Mouse (Mus musculus) liver, embryonic 13.5 days (tissue): ENCODE measurements around the gene Ppp1r3c. TPM values are rescaled to one million over a fixed set of nuclear protein-coding genes. Genes with fewer than 3 reads are reported as not detected.

Experiments
- ATAC-seq: fragments of 200-750 bp; cut with Nextera tagmentation; 2 replicates; pipeline ENCODE4 v1.8.0; 2017; ENCODE audit warnings: low read depth, mild to moderate bottlenecking, moderate number of reproducible peaks, moderate library complexity
- DNase-seq: peaks from one replicate; pipeline ENCODE4 v3.0.0; 2022
- H3K27ac ChIP-seq: fragments of 300-500 bp; sonication (generic); 2 replicates; pipeline ENCODE4 v1.5.1; 2015; ENCODE audit warnings: moderate library complexity, mild to moderate bottlenecking, inconsistent platforms
- H3K27me3 ChIP-seq: fragments of 300-500 bp; sonication (generic); 2 replicates; pipeline ENCODE4 v1.6.1; 2015; ENCODE audit warnings: mild to moderate bottlenecking, inconsistent platforms
- H3K36me3 ChIP-seq: fragments of 300-500 bp; sonication (generic); 2 replicates; pipeline ENCODE4 v1.6.1; 2015; ENCODE audit warnings: mild to moderate bottlenecking, inconsistent platforms
- H3K4me1 ChIP-seq: fragments of 300-500 bp; sonication (generic); replicated peaks from 2 replicates; pipeline ENCODE4 v1.6.1; 2015; ENCODE audit warnings: inconsistent platforms
- H3K4me2 ChIP-seq: fragments of 300-500 bp; sonication (generic); 2 replicates; pipeline ENCODE4 v1.6.1; 2015; ENCODE audit warnings: inconsistent platforms, mild to moderate bottlenecking, moderate library complexity
- H3K4me3 ChIP-seq: fragments of 300-500 bp; sonication (generic); replicated peaks from 2 replicates; pipeline ENCODE4 v1.5.1; 2015; ENCODE audit warnings: mild to moderate bottlenecking, inconsistent platforms
- H3K9ac ChIP-seq: fragments of 300-500 bp; sonication (generic); 2 replicates; pipeline ENCODE4 v1.6.1; 2015; ENCODE audit warnings: mild to moderate bottlenecking, inconsistent platforms
- H3K9me3 ChIP-seq: fragments of 300-500 bp; sonication (generic); replicated peaks from 2 replicates; pipeline ENCODE4 v1.6.1; 2016; ENCODE audit warnings: inconsistent platforms
- WGBS: fragments of 180-500 bp; shearing (Covaris S2); methylation state at CpG from one replicate; pipeline ENCODE4 v1.1.7; 2015; ENCODE audit not compliant: insufficient replicate concordance; 5-methylcytosine and 5-hydroxymethylcytosine counted together
- polyA plus RNA-seq: library from polyadenylated mRNA; unstranded; fragments of >200 nt; fragmentation: Nextera tagmentation; extraction: Ambion mirVana; gene quantifications from 2 replicates; pipeline ENCODE4 v1.2.1, GENCODE M21; 2015

The Ppp1r3c gene
- polyA plus RNA-seq, 1 experiment from 2014 or later: 0.81 TPM

GRCm38 (mm10) chr19:36715591-36715990 is 20.9 kb downstream of the Ppp1r3c start:
- WGBS: 83% methylated on average over 10 of the region's 10 CpGs
- no peak for ATAC-seq

GRCm38 (mm10) chr19:36714492-36714891 is 22.0 kb downstream of the Ppp1r3c start:
- WGBS: 54% methylated on average over 1 of the region's 1 CpGs
- H3K4me1 ChIP-seq: no peaks in the 10 kb centered on the region
- H3K9me3 ChIP-seq: no peaks in the 10 kb centered on the region
- H3K27ac ChIP-seq: no peak overlapping the region
- DNase-seq (no peak), ATAC-seq (no peak)
- no peak overlapping the region for H3K4me3 ChIP-seq
- H3K4me2 ChIP-seq: no peak overlapping the region
- H3K9ac ChIP-seq: no peak overlapping the region
- H3K27me3 ChIP-seq: no peaks in the 10 kb centered on the region
- H3K36me3 ChIP-seq: no peaks in the 10 kb centered on the region

More at GRCm38 (mm10) chr19:36715591-36715990, 20.9 kb downstream of the Ppp1r3c start:
- Histone ChIP-seq H3K27ac (no peak overlapping the region), H3K4me3 (no peak overlapping the region), H3K36me3 (no peaks in the 10 kb centered on the region), H3K4me2 (no peak overlapping the region), H3K9me3 (no peaks in the 10 kb centered on the region), H3K27me3 (no peaks in the 10 kb centered on the region), H3K4me1 (no peaks in the 10 kb centered on the region), H3K9ac (no peak overlapping the region)
- DNase-seq: no peak

GRCm38 (mm10) chr19:36713092-36713491 is 23.4 kb downstream of the Ppp1r3c start:
- no peak overlapping the region for H3K27ac ChIP-seq
- H3K4me2 ChIP-seq: no peak overlapping the region
- H3K4me3 ChIP-seq: no peak overlapping the region
- H3K27me3 ChIP-seq: no peaks in the 10 kb centered on the region
- DNase-seq: no peak
- no peak for ATAC-seq
- no peak overlapping the region for H3K9ac ChIP-seq
- H3K9me3 ChIP-seq: no peaks in the 10 kb centered on the region
- no peaks in the 10 kb centered on the region for H3K4me1 ChIP-seq
- 72% methylated on average over 13 of the region's 13 CpGs for WGBS
- no peaks in the 10 kb centered on the region for H3K36me3 ChIP-seq

- DNase-seq: no peak
- 71% methylated on average over 6 of the region's 6 CpGs for WGBS
- Histone ChIP-seq H3K9ac (no peak overlapping the region), H3K27me3 (no peaks in the 10 kb centered on the region), H3K36me3 (no peaks in the 10 kb centered on the region), H3K4me2 (no peak overlapping the region), H3K4me1 (0 out of 2 replicates have a peak, but pooled peaks cover 2% of the 10 kb centered on the region), H3K4me3 (no peak overlapping the region), H3K9me3 (no peaks in the 10 kb centered on the region), H3K27ac (no peak overlapping the region)
- ATAC-seq: no peak
Measured at GRCm38 (mm10) chr19:36706195-36706594, 30.3 kb downstream of the Ppp1r3c start.

GRCm38 (mm10) chr19:36705286-36706146 is 30.9 kb downstream of the Ppp1r3c start:
- no peak overlapping the region for H3K9ac ChIP-seq
- H3K27ac ChIP-seq: no peak overlapping the region
- no peak for DNase-seq
- H3K36me3 ChIP-seq: no peaks in the 10 kb centered on the region
- no peaks in the 10 kb centered on the region for H3K9me3 ChIP-seq
- ATAC-seq: no peak
- H3K4me3 ChIP-seq: no peak overlapping the region
- no peaks in the 10 kb centered on the region for H3K27me3 ChIP-seq
- H3K4me2 ChIP-seq: no peak overlapping the region
- WGBS: 48% methylated on average over 17 of the region's 17 CpGs
- 0 out of 2 replicates have a peak, but pooled peaks cover 2% of the 10 kb centered on the region for H3K4me1 ChIP-seq

GRCm38 (mm10) chr19:36704763-36705162 is 31.7 kb downstream of the Ppp1r3c start:
- H3K4me2 ChIP-seq: no peak overlapping the region
- H3K36me3 ChIP-seq: no peaks in the 10 kb centered on the region
- DNase-seq (no peak), ATAC-seq (no peak)
- no peaks in the 10 kb centered on the region for H3K9me3 ChIP-seq
- no peak overlapping the region for H3K4me3 ChIP-seq
- H3K4me1 ChIP-seq: 0 out of 2 replicates have a peak, but pooled peaks cover 2% of the 10 kb centered on the region
- H3K9ac ChIP-seq: no peak overlapping the region
- WGBS: 59% methylated on average over 7 of the region's 7 CpGs
- H3K27me3 ChIP-seq: no peaks in the 10 kb centered on the region
- no peak overlapping the region for H3K27ac ChIP-seq

GRCm38 (mm10) chr19:36701809-36702622 is 34.4 kb downstream of the Ppp1r3c start:
- Histone ChIP-seq H3K4me1 (0 out of 2 replicates have a peak, but pooled peaks cover 2% of the 10 kb centered on the region), H3K27me3 (no peaks in the 10 kb centered on the region), H3K4me3 (no peak overlapping the region), H3K4me2 (no peak overlapping the region), H3K36me3 (no peaks in the 10 kb centered on the region), H3K27ac (no peak overlapping the region), H3K9me3 (no peaks in the 10 kb centered on the region), H3K9ac (no peak overlapping the region)
- DNase-seq (no peak), ATAC-seq (no peak)
- 36% methylated on average over 9 of the region's 9 CpGs for WGBS

- 60% methylated on average over 3 of the region's 3 CpGs for WGBS
- DNase-seq (no peak), ATAC-seq (no peak)
- H3K4me1 ChIP-seq: 0 out of 2 replicates have a peak, but pooled peaks cover 2% of the 10 kb centered on the region
- no peak overlapping the region for H3K9ac ChIP-seq
- no peak overlapping the region for H3K27ac ChIP-seq
- no peak overlapping the region for H3K4me3 ChIP-seq
- H3K27me3 ChIP-seq: no peaks in the 10 kb centered on the region
- H3K9me3 ChIP-seq: no peaks in the 10 kb centered on the region
- no peak overlapping the region for H3K4me2 ChIP-seq
- H3K36me3 ChIP-seq: no peaks in the 10 kb centered on the region
Measured at GRCm38 (mm10) chr19:36701366-36701765, 35.1 kb downstream of the Ppp1r3c start.

GRCm38 (mm10) chr19:36700937-36701336 is 35.5 kb downstream of the Ppp1r3c start:
- Histone ChIP-seq H3K4me3 (no peak overlapping the region), H3K9ac (no peak overlapping the region), H3K36me3 (no peaks in the 10 kb centered on the region), H3K4me1 (0 out of 2 replicates have a peak, but pooled peaks cover 2% of the 10 kb centered on the region), H3K27ac (no peak overlapping the region), H3K9me3 (no peaks in the 10 kb centered on the region), H3K27me3 (no peaks in the 10 kb centered on the region), H3K4me2 (no peak overlapping the region)
- WGBS: 72% methylated on average over 4 of the region's 4 CpGs
- no peak for ATAC-seq
- DNase-seq: no peak

GRCm38 (mm10) chr19:36699151-36699550 is 37.3 kb downstream of the Ppp1r3c start:
- Histone ChIP-seq H3K4me3 (no peak overlapping the region), H3K36me3 (no peaks in the 10 kb centered on the region), H3K4me2 (no peak overlapping the region), H3K9me3 (no peaks in the 10 kb centered on the region), H3K27me3 (no peaks in the 10 kb centered on the region), H3K9ac (no peak overlapping the region), H3K4me1 (no peaks in the 10 kb centered on the region), H3K27ac (no peak overlapping the region)
- no peak for DNase-seq
- ATAC-seq: no peak
- 52% methylated on average over 1 of the region's 1 CpGs for WGBS

- no peaks in the 10 kb centered on the region for H3K4me1 ChIP-seq
- H3K9ac ChIP-seq: no peak overlapping the region
- H3K9me3 ChIP-seq: no peaks in the 10 kb centered on the region
- DNase-seq (no peak), ATAC-seq (no peak)
- H3K27ac ChIP-seq: no peak overlapping the region
- no peaks in the 10 kb centered on the region for H3K27me3 ChIP-seq
- no peaks in the 10 kb centered on the region for H3K36me3 ChIP-seq
- WGBS: 63% methylated on average over 3 of the region's 3 CpGs
- H3K4me3 ChIP-seq: no peak overlapping the region
- H3K4me2 ChIP-seq: no peak overlapping the region
Measured at GRCm38 (mm10) chr19:36698200-36698599, 38.3 kb downstream of the Ppp1r3c start.
